Mouse (Mus musculus) liver, embryonic 13.5 days (tissue): Measurements from ENCODE around the gene Kif17. TPM values are rescaled to one million over a fixed set of nuclear protein-coding genes. Genes with fewer than 3 reads are reported as not detected.
A peak's percentile ranks its signal among the peaks of the same experiment; 100 is the strongest.

Source experiments
- ATAC-seq: fragments of 200-750 bp; cut with Nextera tagmentation; 2 replicates; pipeline ENCODE4 v1.8.0; 2017; ENCODE audit warnings: low read depth, mild to moderate bottlenecking, moderate number of reproducible peaks, moderate library complexity
- DNase-seq: peaks from one replicate; pipeline ENCODE4 v3.0.0; 2022
- H3K27ac ChIP-seq: fragments of 300-500 bp; sonication (generic); 2 replicates; pipeline ENCODE4 v1.5.1; 2015; ENCODE audit warnings: moderate library complexity, mild to moderate bottlenecking, inconsistent platforms
- H3K27me3 ChIP-seq: fragments of 300-500 bp; sonication (generic); 2 replicates; pipeline ENCODE4 v1.6.1; 2015; ENCODE audit warnings: mild to moderate bottlenecking, inconsistent platforms
- H3K36me3 ChIP-seq: fragments of 300-500 bp; sonication (generic); 2 replicates; pipeline ENCODE4 v1.6.1; 2015; ENCODE audit warnings: mild to moderate bottlenecking, inconsistent platforms
- H3K4me1 ChIP-seq: fragments of 300-500 bp; sonication (generic); replicated peaks from 2 replicates; pipeline ENCODE4 v1.6.1; 2015; ENCODE audit warnings: inconsistent platforms
- H3K4me2 ChIP-seq: fragments of 300-500 bp; sonication (generic); 2 replicates; pipeline ENCODE4 v1.6.1; 2015; ENCODE audit warnings: inconsistent platforms, mild to moderate bottlenecking, moderate library complexity
- H3K4me3 ChIP-seq: fragments of 300-500 bp; sonication (generic); replicated peaks from 2 replicates; pipeline ENCODE4 v1.5.1; 2015; ENCODE audit warnings: mild to moderate bottlenecking, inconsistent platforms
- H3K9ac ChIP-seq: fragments of 300-500 bp; sonication (generic); 2 replicates; pipeline ENCODE4 v1.6.1; 2015; ENCODE audit warnings: mild to moderate bottlenecking, inconsistent platforms
- H3K9me3 ChIP-seq: fragments of 300-500 bp; sonication (generic); replicated peaks from 2 replicates; pipeline ENCODE4 v1.6.1; 2016; ENCODE audit warnings: inconsistent platforms
- WGBS: fragments of 180-500 bp; shearing (Covaris S2); methylation state at CpG from one replicate; pipeline ENCODE4 v1.1.7; 2015; ENCODE audit not compliant: insufficient replicate concordance; 5-methylcytosine and 5-hydroxymethylcytosine counted together
- polyA plus RNA-seq: library from polyadenylated mRNA; unstranded; fragments of >200 nt; fragmentation: Nextera tagmentation; extraction: Ambion mirVana; gene quantifications from 2 replicates; pipeline ENCODE4 v1.2.1, GENCODE M21; 2015

The Kif17 gene
- polyA plus RNA-seq, 1 experiment from 2014 or later: 0.23 TPM

GRCm38 (mm10) chr4:138301271-138301780 is 51.1 kb downstream of the Kif17 start:
- Histone ChIP-seq H3K27me3 (no peaks in the 10 kb centered on the region), H3K4me1 (peaks cover 26% of the 10 kb centered on the region), H3K27ac (no peak overlapping the region), H3K4me3 (no peak overlapping the region), H3K9me3 (no peaks in the 10 kb centered on the region), H3K4me2 (no peak overlapping the region), H3K9ac (no peak overlapping the region), H3K36me3 (no peaks in the 10 kb centered on the region)
- 75% methylated on average over 10 of the region's 10 CpGs for WGBS
- no peak for ATAC-seq
- no peak for DNase-seq

- H3K36me3 ChIP-seq: peaks cover 16% of the 10 kb centered on the region
- H3K9ac ChIP-seq: peak overlapping the region; percentile 86; the same call in 1 of the 2 replicates
- peaks cover 40% of the 10 kb centered on the region for H3K4me1 ChIP-seq
- H3K9me3 ChIP-seq: no peaks in the 10 kb centered on the region
- no peaks in the 10 kb centered on the region for H3K27me3 ChIP-seq
- H3K27ac ChIP-seq: no peak overlapping the region
- DNase-seq (no peak), ATAC-seq (no peak)
- H3K4me3 ChIP-seq: peak overlapping the region; percentile 98
- peak overlapping the region; percentile 92 for H3K4me2 ChIP-seq
- 89% methylated on average over 3 of the region's 3 CpGs for WGBS
Observed at GRCm38 (mm10) chr4:138303011-138303410, 52.8 kb downstream of the Kif17 start.

- DNase-seq (peak; percentile 20), ATAC-seq (no peak)
- WGBS: 10% methylated on average over 18 of the region's 18 CpGs
- peak overlapping the region; percentile 86 for H3K9ac ChIP-seq
- peak overlapping the region; percentile 90 for H3K27ac ChIP-seq
- H3K4me2 ChIP-seq: peak overlapping the region; percentile 92
- no peaks in the 10 kb centered on the region for H3K27me3 ChIP-seq
- peaks cover 40% of the 10 kb centered on the region for H3K4me1 ChIP-seq
- peaks cover 23% of the 10 kb centered on the region for H3K36me3 ChIP-seq
- peak overlapping the region; percentile 98 for H3K4me3 ChIP-seq
- no peaks in the 10 kb centered on the region for H3K9me3 ChIP-seq
Observed at GRCm38 (mm10) chr4:138303742-138304141, 53.5 kb downstream of the Kif17 start.

GRCm38 (mm10) chr4:138304340-138305104 is 54.3 kb downstream of the Kif17 start, which contains the start of gene Ddost:
TSS of gene Ddost (plus strand) at chr4:138304730.
- Histone ChIP-seq H3K4me3 (peak within 1 kb of the TSS; percentile 98), H3K4me2 (peak within 1 kb of the TSS; percentile 92), H3K36me3 (peaks cover 31% of the 10 kb centered on the region), H3K27ac (peak within 1 kb of the TSS; percentile 90), H3K9ac (peak within 1 kb of the TSS; percentile 94), H3K4me1 (peaks cover 40% of the 10 kb centered on the region), H3K27me3 (no peaks in the 10 kb centered on the region), H3K9me3 (no peaks in the 10 kb centered on the region)
- WGBS: under 1% methylated on average over 61 of the region's 64 CpGs
- DNase-seq (peak; percentile 98), ATAC-seq (peak; percentile 98)

- ATAC-seq (no peak), DNase-seq (no peak)
- H3K36me3 ChIP-seq: peaks cover 54% of the 10 kb centered on the region
- peaks cover 40% of the 10 kb centered on the region for H3K4me1 ChIP-seq
- no peak overlapping the region for H3K27ac ChIP-seq
- WGBS: 76% methylated on average over 3 of the region's 3 CpGs
- H3K9ac ChIP-seq: no peak overlapping the region; the same call in 1 of the 2 replicates
- H3K4me3 ChIP-seq: no peak overlapping the region
- H3K9me3 ChIP-seq: no peaks in the 10 kb centered on the region
- H3K4me2 ChIP-seq: no peak overlapping the region
- no peaks in the 10 kb centered on the region for H3K27me3 ChIP-seq
Observed at GRCm38 (mm10) chr4:138307025-138307424, 56.8 kb downstream of the Kif17 start.

- no peak for ATAC-seq
- Histone ChIP-seq H3K27me3 (no peaks in the 10 kb centered on the region), H3K9ac (no peak overlapping the region), H3K4me3 (no peak overlapping the region), H3K4me2 (no peak overlapping the region), H3K4me1 (peaks cover 40% of the 10 kb centered on the region), H3K9me3 (no peaks in the 10 kb centered on the region), H3K27ac (no peak overlapping the region), H3K36me3 (peaks cover 62% of the 10 kb centered on the region)
- no peak for DNase-seq
- 83% methylated on average over 12 of the region's 12 CpGs for WGBS
Observed at GRCm38 (mm10) chr4:138307739-138308138, 57.5 kb downstream of the Kif17 start.

GRCm38 (mm10) chr4:138310311-138310910 is 60.2 kb downstream of the Kif17 start:
- no peak for ATAC-seq
- no peak overlapping the region for H3K4me2 ChIP-seq

GRCm38 (mm10) chr4:138311595-138311994 is 61.4 kb downstream of the Kif17 start:
- H3K27ac ChIP-seq: no peak overlapping the region
- ATAC-seq: peak; percentile 49
- H3K4me3 ChIP-seq: no peak overlapping the region
- H3K4me2 ChIP-seq: no peak overlapping the region
- H3K36me3 ChIP-seq: peaks cover 96% of the 10 kb centered on the region
- H3K9ac ChIP-seq: no peak overlapping the region
- no peaks in the 10 kb centered on the region for H3K9me3 ChIP-seq
- peaks cover 11% of the 10 kb centered on the region for H3K4me1 ChIP-seq
- peak; percentile 24 for DNase-seq
- WGBS: 62% methylated on average over 8 of the region's 8 CpGs
- H3K27me3 ChIP-seq: no peaks in the 10 kb centered on the region

More at GRCm38 (mm10) chr4:138310311-138310910, 60.2 kb downstream of the Kif17 start:
- DNase-seq: no peak
- Histone ChIP-seq H3K9me3 (no peaks in the 10 kb centered on the region), H3K9ac (no peak overlapping the region), H3K4me3 (no peak overlapping the region), H3K27ac (no peak overlapping the region), H3K36me3 (peaks cover 88% of the 10 kb centered on the region), H3K27me3 (no peaks in the 10 kb centered on the region), H3K4me1 (peaks cover 23% of the 10 kb centered on the region)
- 88% methylated on average over 19 of the region's 19 CpGs for WGBS

- H3K9me3 ChIP-seq: no peaks in the 10 kb centered on the region
- ATAC-seq: no peak
- H3K36me3 ChIP-seq: peaks cover 96% of the 10 kb centered on the region
- no peak overlapping the region for H3K9ac ChIP-seq
- no peak overlapping the region for H3K27ac ChIP-seq
- no peak for DNase-seq
- H3K27me3 ChIP-seq: no peaks in the 10 kb centered on the region
- 81% methylated on average over 3 of the region's 3 CpGs for WGBS
- H3K4me3 ChIP-seq: no peak overlapping the region
- no peak overlapping the region for H3K4me2 ChIP-seq
- H3K4me1 ChIP-seq: peaks cover 6% of the 10 kb centered on the region; the same call in 1 of the 2 replicates
Observed at GRCm38 (mm10) chr4:138312105-138312504, 61.9 kb downstream of the Kif17 start.

GRCm38 (mm10) chr4:138313021-138313420 is 62.8 kb downstream of the Kif17 start:
- 86% methylated on average over 11 of the region's 11 CpGs for WGBS
- ATAC-seq (no peak), DNase-seq (no peak)
- H3K27ac ChIP-seq: no peak overlapping the region
- no peaks in the 10 kb centered on the region for H3K4me1 ChIP-seq
- H3K27me3 ChIP-seq: no peaks in the 10 kb centered on the region
- peaks cover 95% of the 10 kb centered on the region for H3K36me3 ChIP-seq
- no peak overlapping the region for H3K9ac ChIP-seq
- H3K4me2 ChIP-seq: no peak overlapping the region
- H3K4me3 ChIP-seq: no peak overlapping the region
- H3K9me3 ChIP-seq: no peaks in the 10 kb centered on the region

- Histone ChIP-seq H3K9me3 (no peaks in the 10 kb centered on the region), H3K4me2 (no peak overlapping the region), H3K4me1 (no peaks in the 10 kb centered on the region), H3K4me3 (no peak overlapping the region), H3K9ac (no peak overlapping the region), H3K27me3 (no peaks in the 10 kb centered on the region), H3K36me3 (peaks cover 87% of the 10 kb centered on the region), H3K27ac (no peak overlapping the region)
- WGBS: 78% methylated on average over 4 of the region's 4 CpGs
- DNase-seq: no peak
- no peak for ATAC-seq
Observed at GRCm38 (mm10) chr4:138313795-138314194, 63.6 kb downstream of the Kif17 start.
